Mouse (Mus musculus): ENCODE data around the gene Lrrc3c. TPM values are rescaled to one million over a fixed set of nuclear protein-coding genes. Genes with fewer than 3 reads are reported as not detected.
"Not testable (repeated sequence)": the region's sequence is repeated elsewhere in the genome, so short reads cannot be mapped to it uniquely, and the experiment has no call there.

Lrrc3c gene
- total RNA-seq, 2 experiments from 2014 or later, result not detected

DNA sequence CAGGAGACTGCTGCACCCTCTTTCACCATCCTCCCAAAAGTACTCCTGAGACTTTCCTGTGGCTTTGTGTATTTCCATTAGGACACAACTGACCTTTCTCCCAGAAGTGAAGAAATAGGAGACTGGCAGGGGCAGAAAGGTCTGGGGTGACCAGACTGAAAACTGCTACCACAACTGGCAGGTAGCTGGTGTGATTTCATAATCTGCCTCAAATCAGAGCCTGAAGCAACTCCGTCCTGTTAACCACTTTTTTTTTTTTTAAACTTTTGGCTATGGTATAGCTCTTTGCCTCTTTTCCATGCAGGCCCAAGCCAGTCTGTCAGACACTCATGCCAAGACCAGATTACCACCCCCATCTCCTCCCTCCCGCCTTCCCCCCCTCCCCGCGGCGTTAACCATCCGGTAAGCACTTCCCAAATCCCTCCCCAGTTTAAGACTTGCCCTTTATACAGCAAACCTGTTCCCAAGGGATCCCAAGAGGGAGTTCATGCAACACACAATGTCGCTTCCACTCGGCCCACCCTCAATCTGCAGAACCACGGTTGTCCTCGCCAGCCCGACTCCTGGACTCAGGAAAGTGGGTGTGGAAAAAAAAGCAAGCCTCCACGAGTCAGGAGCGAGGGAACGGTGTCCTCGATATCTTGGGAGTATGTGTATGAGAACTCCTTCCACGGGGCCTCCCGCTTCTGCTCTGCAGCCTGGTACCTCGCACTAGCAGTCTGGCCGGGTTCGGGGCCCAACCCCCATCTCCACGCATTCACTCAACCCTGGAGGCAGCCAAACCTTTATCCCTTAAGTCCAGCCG, 11.8 kb upstream of the Lrrc3c start:
- peak; percentile 34 to 35 for DNase-seq (ENCODE audit: low spot score in 2 of 2)

GRCm38 (mm10) chr11:98586892-98587563, 11.1 kb upstream of the Lrrc3c start, which contains the start of gene Ormdl3:
Gene Ormdl3 (minus strand): TSS chr11:98587368.
- DNase-seq (ENCODE audit: low spot score in 2 of 2), result peak; percentile 99

DNA sequence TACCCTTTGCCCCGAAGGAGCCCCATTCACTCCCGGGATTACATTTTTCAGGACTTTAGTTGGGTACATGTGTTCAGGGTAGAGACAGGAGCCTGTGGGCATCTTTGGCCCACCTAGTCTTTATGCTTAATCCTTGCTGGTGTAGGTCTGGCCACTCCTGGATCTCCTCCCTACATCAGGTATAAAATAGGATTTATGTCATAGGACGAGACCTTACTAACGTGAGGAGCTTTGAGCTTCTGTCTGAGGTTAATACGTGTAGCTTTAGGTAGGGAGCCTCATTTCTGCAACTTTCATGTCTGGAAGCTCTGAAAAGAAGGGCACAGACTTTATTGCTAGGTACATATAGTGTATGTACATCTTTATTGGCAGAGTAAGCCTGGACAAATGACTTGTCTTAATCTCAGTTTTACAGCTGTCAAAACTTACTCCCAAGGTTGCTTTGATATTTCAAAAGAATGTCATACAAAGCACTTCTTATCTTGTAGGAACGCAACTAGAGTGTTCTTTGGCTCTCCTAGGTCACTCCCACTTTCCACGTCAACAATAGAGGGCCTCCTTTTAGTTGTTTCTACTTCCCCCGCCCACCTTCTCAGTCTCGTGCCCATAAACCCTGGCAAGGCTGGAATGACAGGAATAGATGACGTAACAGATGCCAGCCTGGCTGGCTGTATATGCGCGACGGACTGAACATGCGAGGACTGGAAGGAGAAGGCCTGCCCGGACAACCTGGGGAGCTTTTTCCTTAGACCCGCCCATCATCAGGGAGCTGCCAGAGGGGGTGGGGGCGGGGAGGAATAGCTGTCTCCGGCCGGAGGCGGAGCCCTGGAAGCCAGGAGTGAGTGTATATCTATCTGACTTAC, 10.2 kb upstream of the Lrrc3c start:
- peak; percentile 31 to 33 for DNase-seq (ENCODE audit: low spot score in 2 of 2)

DNA sequence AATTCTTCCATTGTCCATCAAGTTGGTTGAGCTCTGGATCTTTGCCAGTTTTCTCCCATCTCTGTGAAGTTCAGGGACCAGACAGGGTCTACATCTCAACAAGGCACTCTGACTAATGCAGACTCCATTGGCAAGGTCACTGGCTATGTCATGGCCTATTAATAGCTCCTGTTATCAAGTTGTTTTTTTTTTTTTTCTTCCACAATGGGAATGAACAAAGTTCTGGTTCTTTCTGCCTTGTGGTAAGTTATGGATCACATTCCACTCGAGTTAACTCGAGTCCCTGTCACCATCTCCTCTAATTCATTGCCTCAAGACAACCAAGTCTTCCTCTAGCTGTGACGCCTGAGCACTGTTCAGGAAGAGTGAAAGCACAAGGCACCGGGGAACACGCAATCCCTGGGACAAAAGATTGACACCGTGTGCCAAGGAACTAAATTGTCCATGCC, 9.2 kb upstream of the Lrrc3c start:
- no peak for DNase-seq (ENCODE audit: low spot score in 2 of 2)

DNA sequence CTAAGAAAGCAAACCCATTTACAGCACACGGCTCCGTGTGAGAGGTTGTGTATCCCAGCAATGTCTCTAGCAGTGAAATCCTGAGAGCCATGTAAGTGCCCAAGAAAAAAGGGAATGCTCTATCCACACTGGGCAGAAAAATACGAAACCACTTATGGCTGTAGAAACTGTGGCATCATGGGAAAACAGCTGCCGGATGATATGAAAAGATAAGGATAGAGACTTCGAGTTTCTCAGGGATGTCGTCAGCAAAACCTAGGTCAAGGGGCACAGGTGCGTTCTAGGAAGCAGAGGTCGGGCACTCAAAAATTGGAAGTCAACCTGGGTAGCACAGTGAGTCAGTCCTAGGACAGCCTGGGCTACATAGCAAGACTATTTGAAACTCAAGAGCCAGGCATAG, 8.8 kb upstream of the Lrrc3c start:
- DNase-seq (ENCODE audit: low spot score in 2 of 2), result no peak

DNA sequence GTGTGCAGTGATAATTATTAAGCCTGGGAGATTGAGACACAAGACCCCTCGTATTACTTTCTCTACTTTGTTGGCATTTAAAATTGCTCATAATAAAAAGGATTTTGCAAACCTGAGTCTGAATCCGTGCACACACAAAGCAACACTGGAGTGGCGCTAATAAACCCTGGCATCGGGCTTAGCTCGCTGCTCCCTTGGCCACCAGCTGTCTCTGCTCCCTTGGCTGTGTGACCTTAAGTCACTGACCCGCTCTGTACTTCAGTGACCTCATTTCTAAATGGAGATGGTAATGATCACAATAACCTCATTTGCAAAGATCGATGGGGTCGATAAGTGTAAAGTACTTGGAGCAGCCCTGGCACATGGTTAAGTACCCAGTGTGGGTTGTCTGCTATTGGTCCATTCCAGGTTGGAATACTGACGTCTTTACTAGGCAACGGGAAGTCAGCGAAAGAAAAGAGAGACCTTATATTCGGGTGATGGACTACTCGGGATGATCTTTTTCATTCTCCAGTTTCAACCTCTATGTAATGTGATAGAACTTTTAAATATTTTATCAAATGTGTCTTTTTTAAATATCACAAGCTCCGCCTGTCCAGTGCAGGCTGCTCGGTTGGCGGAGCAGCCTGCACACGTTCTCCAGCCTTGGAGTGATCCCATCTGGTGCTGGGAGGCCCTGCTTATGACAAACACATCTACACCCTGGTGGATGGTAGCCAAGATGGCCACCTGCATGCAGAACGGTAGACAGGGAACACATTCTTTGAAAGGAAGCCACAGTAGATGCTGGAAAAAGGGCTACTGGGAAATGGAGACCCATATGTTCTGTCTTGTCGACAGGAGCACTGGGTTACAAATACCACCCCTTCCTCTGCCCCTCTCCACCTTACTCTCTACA, 7.3 kb upstream of the Lrrc3c start:
- DNase-seq (ENCODE audit: low spot score in 2 of 2), result no peak

DNA sequence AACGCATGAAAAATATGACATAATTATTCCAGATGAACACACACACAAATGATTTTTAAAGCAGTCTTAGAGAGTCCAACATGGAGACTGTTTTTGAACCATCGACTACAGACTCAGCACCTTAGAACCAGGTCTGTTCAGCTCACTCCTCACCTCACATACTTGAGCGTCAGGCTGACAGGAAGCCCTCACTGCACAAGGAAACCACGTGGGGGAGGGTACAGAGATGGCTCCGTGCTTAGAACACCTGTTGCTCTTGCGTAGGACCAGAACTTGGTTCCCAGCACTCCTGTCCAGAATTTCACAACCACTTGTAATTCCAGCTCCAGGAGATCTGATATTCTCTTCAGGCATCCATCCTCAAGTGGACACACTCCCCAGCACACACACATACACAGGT, 3.1 kb upstream of the Lrrc3c start:
- DNase-seq (ENCODE audit: low spot score in 2 of 2), result no peak

DNA sequence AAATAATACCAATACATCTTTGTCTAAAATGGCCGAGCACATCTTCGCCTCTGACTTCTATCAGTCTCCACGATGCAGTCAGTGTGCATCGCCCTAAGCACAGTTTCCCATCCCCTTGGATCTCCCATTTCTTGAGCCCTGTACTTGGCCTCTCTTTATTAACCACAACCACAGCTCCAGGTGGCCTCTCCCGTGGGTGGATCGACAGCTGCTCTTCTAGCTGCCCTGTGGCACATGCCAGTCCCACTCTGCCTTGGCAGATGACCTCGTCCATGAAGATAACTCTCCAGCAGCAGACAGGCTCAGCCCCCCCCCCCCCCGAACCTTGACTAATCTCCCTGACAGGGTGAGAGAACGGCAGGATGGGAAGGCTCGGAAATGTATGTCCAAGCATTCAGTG, 2.6 kb upstream of the Lrrc3c start:
- no peak for DNase-seq (ENCODE audit: low spot score in 2 of 2)

- no peak for DNase-seq (ENCODE audit: low spot score in 2 of 2)
Measured at GRCm38 (mm10) chr11:98595955-98596354, 2.1 kb upstream of the Lrrc3c start.

- DNase-seq (ENCODE audit: low spot score in 2 of 2), result no peak
Measured at GRCm38 (mm10) chr11:98597363-98597762, 728 bp upstream of the Lrrc3c start.

GRCm38 (mm10) chr11:98598851-98599290, 780 bp downstream of the Lrrc3c start:
- no peak for DNase-seq (ENCODE audit: low spot score in 2 of 2)

- DNase-seq (ENCODE audit: low spot score in 2 of 2), result no peak
Measured at GRCm38 (mm10) chr11:98599291-98599690, 1.2 kb downstream of the Lrrc3c start.

DNA sequence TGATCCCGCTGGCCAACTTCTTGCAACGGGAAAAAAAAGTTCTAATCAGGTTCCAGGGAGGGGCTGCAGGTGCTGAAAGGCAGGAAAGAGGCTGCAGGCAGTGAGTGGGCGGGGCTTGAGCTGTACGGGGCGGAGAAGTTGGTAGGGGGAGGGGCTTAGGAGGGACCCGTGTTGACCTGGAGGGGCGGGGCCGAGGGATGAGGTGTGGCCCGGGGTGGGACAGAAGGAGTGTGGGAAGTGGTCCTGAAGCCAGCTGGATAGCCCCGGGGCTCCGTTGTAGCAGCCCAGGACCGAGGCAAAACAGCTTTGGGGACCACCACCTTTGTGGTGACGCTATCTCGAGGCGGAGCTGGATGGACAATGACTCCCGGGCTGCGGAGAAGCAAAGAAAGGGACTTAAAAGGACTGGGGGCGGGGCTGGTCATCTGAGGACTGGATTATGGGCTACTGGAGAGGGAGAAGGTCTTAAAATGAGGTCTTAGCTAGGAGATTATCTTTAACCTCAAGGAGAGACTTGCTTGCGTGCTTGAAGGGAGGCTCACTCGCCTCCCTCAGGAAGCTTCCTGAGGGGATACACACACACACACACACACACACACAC, 4.1 kb downstream of the Lrrc3c start:
- DNase-seq (ENCODE audit: low spot score in 2 of 2), result no peak

DNA sequence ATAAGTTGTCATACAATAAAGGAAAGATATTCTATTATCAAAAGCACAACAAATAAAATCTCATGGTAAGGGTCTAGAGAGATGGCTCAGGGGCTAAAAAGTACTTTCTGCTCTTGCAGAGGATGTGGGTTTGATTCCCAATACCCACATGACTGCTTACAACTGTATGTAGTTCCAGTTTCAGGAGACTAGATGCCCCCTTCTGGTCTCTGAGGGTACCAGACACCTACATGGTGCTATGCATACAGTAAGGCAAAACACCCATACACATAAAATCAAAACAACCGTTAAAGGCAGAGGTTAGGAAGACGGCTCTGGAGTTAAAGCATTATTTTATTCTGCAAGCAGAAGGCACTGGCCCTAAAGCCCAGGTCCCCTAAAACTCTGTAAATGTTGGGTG, 5.9 kb downstream of the Lrrc3c start:
- DNase-seq (ENCODE audit: low spot score in 2 of 2), result no peak

GRCm38 (mm10) chr11:98604911-98605310, 6.8 kb downstream of the Lrrc3c start:
- not testable (repeated sequence) for DNase-seq (ENCODE audit: low spot score in 2 of 2)

- peak; percentile 23 to 33 for DNase-seq (ENCODE audit: low spot score in 2 of 2)
Measured at GRCm38 (mm10) chr11:98606763-98607162, 8.7 kb downstream of the Lrrc3c start.

DNA sequence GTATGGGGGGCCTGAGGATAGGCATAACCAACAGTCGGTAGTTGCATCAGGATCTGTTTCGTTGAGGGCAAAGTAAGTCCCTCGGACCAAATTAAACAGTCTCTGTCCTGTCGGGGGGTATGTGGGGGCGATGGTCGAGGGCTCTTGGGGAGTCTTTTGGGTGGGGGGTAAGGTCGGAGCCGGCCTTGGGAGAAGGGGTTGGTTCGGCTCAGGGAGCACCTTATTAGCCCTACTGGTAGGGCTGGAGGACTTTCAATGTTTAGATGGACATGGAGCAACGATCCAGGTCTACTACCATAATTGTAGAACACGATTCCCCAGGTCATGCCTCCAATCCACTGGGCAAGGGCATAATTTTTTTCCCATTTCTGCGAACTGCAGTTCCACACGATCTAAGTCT, 22.7 kb downstream of the Lrrc3c start:
- no peak for DNase-seq (ENCODE audit: low spot score in 2 of 2)

GRCm38 (mm10) chr11:98623981-98624380, 25.9 kb downstream of the Lrrc3c start:
- DNase-seq (ENCODE audit: low spot score in 2 of 2), result not testable (repeated sequence)

- DNase-seq (ENCODE audit: low spot score in 2 of 2), result not testable (repeated sequence)
Measured at GRCm38 (mm10) chr11:98624381-98624780, 26.3 kb downstream of the Lrrc3c start.
